Mouse (Mus musculus) heart, postnatal 0 days (tissue): Measurements from ENCODE around the gene 3425401B19Rik. TPM values are rescaled to one million over a fixed set of nuclear protein-coding genes. Genes with fewer than 3 reads are reported as not detected.

Experiments
- ATAC-seq: fragments of 200-750 bp; cut with Nextera tagmentation; 2 replicates; pipeline ENCODE4 v1.8.0; 2017; ENCODE audit warnings: low read depth, moderate number of reproducible peaks, moderate library complexity; ENCODE audit not compliant: insufficient read depth
- DNase-seq: peaks from one replicate; pipeline ENCODE4 v3.0.0-alpha.2; 2016; ENCODE audit warnings: low spot score
- H3K27ac ChIP-seq: fragments of 300-500 bp; sonication (generic); 2 replicates; pipeline ENCODE4 v1.5.1; 2014; ENCODE audit warnings: low read depth, mild to moderate bottlenecking
- H3K27me3 ChIP-seq: fragments of 300-500 bp; sonication (generic); 2 replicates; pipeline ENCODE4 v1.6.1; 2014; ENCODE audit warnings: low read length, mixed read lengths; ENCODE audit not compliant: control insufficient read depth, insufficient read depth
- H3K36me3 ChIP-seq: fragments of 300-500 bp; sonication (generic); replicated peaks from 2 replicates; pipeline ENCODE4 v1.6.1; 2014; ENCODE audit warnings: low read length, mixed read lengths; ENCODE audit not compliant: control insufficient read depth, insufficient read depth
- H3K4me1 ChIP-seq: fragments of 300-500 bp; sonication (generic); 2 replicates; pipeline ENCODE4 v1.6.1; 2014; ENCODE audit warnings: antibody characterized with exemption; ENCODE audit not compliant: control insufficient read depth, insufficient read depth
- H3K4me2 ChIP-seq: fragments of 300-500 bp; sonication (generic); 2 replicates; pipeline ENCODE4 v1.6.1; 2014; ENCODE audit warnings: low read depth, mild to moderate bottlenecking, low read length, moderate library complexity
- H3K4me3 ChIP-seq: fragments of 300-500 bp; sonication (generic); 2 replicates; pipeline ENCODE4 v1.5.1; 2014; ENCODE audit warnings: low read depth, low read length
- H3K9ac ChIP-seq: fragments of 300-500 bp; sonication (generic); replicated peaks from 2 replicates; pipeline ENCODE4 v1.6.1; 2014; ENCODE audit warnings: low read depth, low read length, mixed read lengths
- H3K9me3 ChIP-seq: fragments of 300-500 bp; sonication (generic); replicated peaks from 2 replicates; pipeline ENCODE4 v1.6.1; 2016; ENCODE audit warnings: low read length; ENCODE audit not compliant: control insufficient read depth
- CTCF ChIP-seq: IDR thresholded peaks from 2 replicates; pipeline ENCODE4 v1.5.1; 2016; ENCODE audit warnings: antibody characterized with exemption, control low read depth, low read depth
- EP300 ChIP-seq: IDR thresholded peaks from 2 replicates; pipeline ENCODE4 v1.6.1; 2016; ENCODE audit warnings: antibody characterized with exemption, low read depth
- WGBS: fragments of 180-500 bp; shearing (Covaris S2); extraction: QIAGEN DNeasy Blood & Tissue Kit; methylation state at CpG from one replicate; pipeline ENCODE4 v1.1.7; 2014; 5-methylcytosine and 5-hydroxymethylcytosine counted together
- polyA plus RNA-seq: library from polyadenylated mRNA; unstranded; fragments of >200 nt; fragmentation: Nextera tagmentation; extraction: Ambion mirVana; gene quantifications from 2 replicates; pipeline ENCODE4 v1.2.1, GENCODE M21; 2015
- total RNA-seq: library from RNA; depleted of rRNA; stranded (reverse); fragments of >200 nt; gene quantifications from 2 replicates; pipeline ENCODE4 v1.2.3, GENCODE M21; 2014; ENCODE audit warnings: low replicate concordance

3425401B19Rik gene
- total and polyA plus RNA-seq, 2 experiments from 2014 or later, result 11.2 to 19.4 TPM

- Histone ChIP-seq H3K4me2 (no peak overlapping the region), H3K9ac (no peak overlapping the region), H3K27ac (no peak overlapping the region), H3K36me3 (no peaks in the 10 kb centered on the region), H3K4me3 (no peak overlapping the region), H3K9me3 (no peaks in the 10 kb centered on the region), H3K27me3 (no peaks in the 10 kb centered on the region), H3K4me1 (peaks cover 17% of the 10 kb centered on the region; the same call in 1 of the 2 replicates)
- peak; percentile 73 for ATAC-seq
- no peak for TF ChIP-seq EP300
- peak; percentile 31; the same call in 1 of the 2 replicates for TF ChIP-seq CTCF
- no peak for DNase-seq
- 32% methylated on average over 3 of the region's 3 CpGs for WGBS
Observed at GRCm38 (mm10) chr14:32673178-32673577, 11.9 kb downstream of the 3425401B19Rik start.

GRCm38 (mm10) chr14:32663099-32663498, 22.0 kb downstream of the 3425401B19Rik start:
- Histone ChIP-seq H3K9me3 (no peaks in the 10 kb centered on the region), H3K4me3 (no peak overlapping the region), H3K9ac (no peak overlapping the region), H3K4me2 (no peak overlapping the region), H3K27me3 (no peaks in the 10 kb centered on the region), H3K27ac (no peak overlapping the region), H3K36me3 (peaks cover 57% of the 10 kb centered on the region), H3K4me1 (no peaks in the 10 kb centered on the region)
- 76% methylated on average over 6 of the region's 6 CpGs for WGBS
- ATAC-seq (no peak), DNase-seq (no peak)
- TF ChIP-seq EP300 (no peak), CTCF (no peak)

GRCm38 (mm10) chr14:32659781-32660180, 25.3 kb downstream of the 3425401B19Rik start:
- no peak for ATAC-seq
- Histone ChIP-seq H3K27me3 (no peaks in the 10 kb centered on the region), H3K36me3 (peaks cover 34% of the 10 kb centered on the region), H3K9me3 (no peaks in the 10 kb centered on the region), H3K4me2 (no peak overlapping the region), H3K4me1 (no peaks in the 10 kb centered on the region), H3K27ac (no peak overlapping the region), H3K9ac (no peak overlapping the region), H3K4me3 (no peak overlapping the region)
- 80% methylated on average over 9 of the region's 9 CpGs for WGBS
- TF ChIP-seq CTCF (no peak), EP300 (no peak)
- no peak for DNase-seq

GRCm38 (mm10) chr14:32638485-32638884, 46.6 kb downstream of the 3425401B19Rik start:
- WGBS, result 81% methylated on average over 2 of the region's 2 CpGs
- Histone ChIP-seq H3K9me3 (no peaks in the 10 kb centered on the region), H3K27me3 (no peaks in the 10 kb centered on the region), H3K4me3 (no peak overlapping the region), H3K4me1 (no peaks in the 10 kb centered on the region; the same call in 1 of the 2 replicates), H3K9ac (no peak overlapping the region), H3K27ac (no peak overlapping the region), H3K4me2 (no peak overlapping the region), H3K36me3 (no peaks in the 10 kb centered on the region)
- ATAC-seq (no peak), DNase-seq (no peak)
- no peak for TF ChIP-seq CTCF
- no peak for TF ChIP-seq EP300

GRCm38 (mm10) chr14:32634015-32634682, 50.9 kb downstream of the 3425401B19Rik start:
- no peak for DNase-seq
- H3K4me2 ChIP-seq, result no peak overlapping the region

More at GRCm38 (mm10) chr14:32634015-32634682, 50.9 kb downstream of the 3425401B19Rik start:
- Histone ChIP-seq H3K9me3 (no peaks in the 10 kb centered on the region), H3K9ac (no peak overlapping the region), H3K4me1 (no peaks in the 10 kb centered on the region; the same call in 1 of the 2 replicates), H3K36me3 (no peaks in the 10 kb centered on the region), H3K4me3 (no peak overlapping the region), H3K27ac (no peak overlapping the region), H3K27me3 (no peaks in the 10 kb centered on the region)
- TF ChIP-seq CTCF (no peak), EP300 (no peak)
- WGBS, result 13% methylated on average over 11 of the region's 11 CpGs
- ATAC-seq, result no peak
